Comparison of ENCODE assay signal across 8 mouse cellular contexts in genomic region chr8:3279721-3280077, GRCm38 (mm10). TPM values are rescaled to one million over a fixed set of nuclear protein-coding genes. Genes with fewer than 3 reads are reported as not detected.
DNase-seq lines count a peak whose midpoint lies in the region; ATAC-seq and TF ChIP-seq lines count a peak whose summit lies in the region.

No protein-coding gene starts in this region.

- H3K27me3 ChIP-seq in lung, embryonic 15.5 days, result no peaks in the 10 kb centered on the region
- H3K27me3 ChIP-seq in embryonic facial prominence, embryonic 14.5 days (replicated peaks; ENCODE audit: control insufficient read depth, insufficient read depth, low read length), result no peaks in the 10 kb centered on the region
- H3K27me3 ChIP-seq in myocyte (ENCODE audit: control insufficient read depth, insufficient read depth, insufficient read length), result no peaks in the 10 kb centered on the region

- ATAC-seq in lung, embryonic 15.5 days (ENCODE audit: borderline replicate concordance, extremely low read depth, low FRiP score, low TSS enrichment), result no peak; the same call in 1 of the 2 replicates
- 0 out of 2 replicates have a peak, but pooled peaks have one; percentile 3 for ATAC-seq in embryonic facial prominence, embryonic 14.5 days (ENCODE audit: low read depth)
- peak; percentile 1 for ATAC-seq in inflammation-experienced regulatory T-cells, adult 6 months

- H3K79me2 ChIP-seq in myocyte (ENCODE audit: control insufficient read depth, insufficient read depth), result peaks cover 24% of the 10 kb centered on the region

- H3K4me2 ChIP-seq in lung, embryonic 15.5 days, result peak overlapping the region; percentile 85
- peak overlapping the region; percentile 83 for H3K4me2 ChIP-seq in embryonic facial prominence, embryonic 14.5 days (ENCODE audit: low read depth, low read length)
- H3K4me2 ChIP-seq in myocyte (ENCODE audit: low read depth), result peak overlapping the region; percentile 77

- no peak overlapping the region for H3K27ac ChIP-seq in lung, embryonic 15.5 days
- H3K27ac ChIP-seq in embryonic facial prominence, embryonic 14.5 days (replicated peaks; ENCODE audit: low read depth, low read length), result peak overlapping the region; percentile 67; the same call in 1 of the 2 replicates

- intact Hi-C loops in left cerebral cortex, postnatal 4 days (cut with DNase I), result loop anchor here (2.0 kb wide), 1 partner anchor 59 kb away; no protein-coding TSS in a partner anchor

- peak overlapping the region; percentile 58 for H3ac ChIP-seq in myocyte (ENCODE audit: control insufficient read depth, insufficient read length)

- DNase-seq in lung, postnatal 14 days, result no peak
- DNase-seq in embryonic facial prominence, embryonic 14.5 days (ENCODE audit: low spot score), result no peak
- DNase-seq in embryo, embryonic 9.5 days (ENCODE audit: extremely low spot score), result no peak
- no peak for DNase-seq in left cerebral cortex, postnatal 4 days
- DNase-seq in lung, adult 18-20 months, result no peak

- TF ChIP-seq POLR2A in myocyte (IDR thresholded peaks at IDR 0.05; ENCODE audit: insufficient read length, low read depth), result no peak

- under 1% methylated on average over 18 of the region's 18 CpGs for WGBS in lung, embryonic 15.5 days
- WGBS in embryonic facial prominence, embryonic 14.5 days, result 4% methylated on average over 16 of the region's 18 CpGs

- H3K36me3 ChIP-seq in lung, embryonic 15.5 days, result no peaks in the 10 kb centered on the region
- no peaks in the 10 kb centered on the region for H3K36me3 ChIP-seq in embryonic facial prominence, embryonic 14.5 days (ENCODE audit: control insufficient read depth, insufficient read depth, low read length)
- no peaks in the 10 kb centered on the region for H3K36me3 ChIP-seq in myocyte (ENCODE audit: control insufficient read depth, insufficient read depth)

- H3K4me3 ChIP-seq in lung, embryonic 15.5 days, result peak overlapping the region; percentile 98
- peak overlapping the region; percentile 91 for H3K4me3 ChIP-seq in embryonic facial prominence, embryonic 14.5 days (ENCODE audit: low read depth, low read length)
- H3K4me3 ChIP-seq in myocyte, result peak overlapping the region; percentile 71

- no peaks in the 10 kb centered on the region for H3K9me3 ChIP-seq in lung, embryonic 15.5 days
- H3K9me3 ChIP-seq in embryonic facial prominence, embryonic 14.5 days (ENCODE audit: control insufficient read depth, low read length), result no peaks in the 10 kb centered on the region

- no peak overlapping the region; the same call in 1 of the 2 replicates for H3K9ac ChIP-seq in lung, embryonic 15.5 days
- peak overlapping the region; percentile 94 for H3K9ac ChIP-seq in embryonic facial prominence, embryonic 14.5 days (ENCODE audit: low read depth, low read length)

- H3K4me1 ChIP-seq in lung, embryonic 15.5 days, result peaks cover 18% of the 10 kb centered on the region
- H3K4me1 ChIP-seq in embryonic facial prominence, embryonic 14.5 days (ENCODE audit: control insufficient read depth, insufficient read depth, low read length), result peaks cover 15% of the 10 kb centered on the region

TF ChIP-seq in myocyte, 11 proteins besides CTCF, POLR2A, EP300 and RAD21:
- TF ChIP-seq MYOD1 (IDR thresholded peaks at IDR 0.05; ENCODE audit: control insufficient read depth in 1 of 3, insufficient read length in 2 of 3, low read depth in 2 of 3) (no peak), TCF12 (IDR thresholded peaks at IDR 0.05; ENCODE audit: insufficient read depth, poor library complexity, severe bottlenecking) (no peak), MAX (IDR thresholded peaks at IDR 0.05; ENCODE audit: low read depth) (no peak), USF1 (IDR thresholded peaks at IDR 0.05; ENCODE audit: low read depth) (no peak), TCF3 (IDR thresholded peaks at IDR 0.05; ENCODE audit: insufficient read length, low read depth) (no peak), MYOG (IDR thresholded peaks at IDR 0.05; ENCODE audit: control insufficient read depth in 1 of 3, insufficient read depth in 1 of 3, insufficient read length in 2 of 3, low read depth in 2 of 3) (no peak), CEBPB (IDR thresholded peaks at IDR 0.05; ENCODE audit: insufficient read depth, poor library complexity, severe bottlenecking) (no peak), POLR2AphosphoS2 (IDR thresholded peaks at IDR 0.05; ENCODE audit: insufficient read length, low read depth) (no peak), SRF (IDR thresholded peaks at IDR 0.05; ENCODE audit: control insufficient read depth, insufficient read length, low read depth) (no peak), REST (IDR thresholded peaks at IDR 0.05; ENCODE audit: insufficient read depth, insufficient read length) (no peak), E2F4 (IDR thresholded peaks at IDR 0.05; ENCODE audit: insufficient read depth) (no peak)

RNA-seq across cellular contexts. Expression of gene Insr, which starts 0.3 kb away (rescaled TPM):
- 34.8 and 38.8 TPM in 2 replicates for polyA plus RNA-seq in lung, embryonic 15.5 days (2015; fragmentation: Nextera tagmentation; extraction: Ambion mirVana)
- polyA plus RNA-seq in embryonic facial prominence, embryonic 14.5 days (2014; fragmentation: Nextera tagmentation; extraction: Ambion mirVana), result 30.3 and 31.8 TPM in 2 replicates
- polyA plus RNA-seq in inflammation-experienced regulatory T-cells, adult 6 months (2017; shearing (Covaris generic)), result 10 to 100 TPM in 2 of 3 experiments, 1 to 10 TPM in 1; 3.8 to 13.2 (median 12.0) TPM
- polyA plus RNA-seq in myocyte (2012; fragmentation: generic; extraction: Trizol), result 4.6 TPM
- 10 to 100 TPM; 59.8 to 61.2 TPM for total RNA-seq in left cerebral cortex, postnatal 4 days (2021)
